Mouse (Mus musculus): ENCODE measurements at regions not wholly inside any gene's neighbourhood (a gene's known extent, or its start where the extent isn't known, plus 50 kb on each side); places are given as distances from the start of the nearest gene placed in this dataset.

GRCm38 (mm10) chr5:64599865-64600288 lies 203.3 kb upstream of the Klf3 start:
- H3K4me3 ChIP-seq (ENCODE audit: low read depth, low read length) = no peak overlapping the region
- no peak overlapping the region for H3K27ac ChIP-seq (ENCODE audit: low read length)
- H3K9ac ChIP-seq (ENCODE audit: low read depth, low read length) = no peak overlapping the region

GRCm38 (mm10) chr5:64600392-64600791 lies 202.8 kb upstream of the Klf3 start:
- Histone ChIP-seq H3K4me3 (ENCODE audit: low read depth, low read length) (no peak overlapping the region), H3K27ac (ENCODE audit: low read length) (no peak overlapping the region), H3K4me2 (ENCODE audit: low read length) (no peak overlapping the region), H3K9me3 (replicated peaks; ENCODE audit: control insufficient read depth, low read length, poor library complexity, severe bottlenecking) (no peaks in the 10 kb centered on the region), H3K36me3 (ENCODE audit: control insufficient read depth, insufficient read depth, low read length) (no peaks in the 10 kb centered on the region), H3K9ac (ENCODE audit: low read depth, low read length) (no peak overlapping the region), H3K4me1 (ENCODE audit: control insufficient read depth, insufficient read depth, low read length) (no peaks in the 10 kb centered on the region), H3K27me3 (ENCODE audit: control insufficient read depth, insufficient read depth, low read depth, low read length) (no peaks in the 10 kb centered on the region)
- WGBS = 67% methylated on average over 7 of the region's 7 CpGs
- ATAC-seq = no peak

More at GRCm38 (mm10) chr5:64599865-64600288, 203.3 kb upstream of the Klf3 start:
- peak overlapping the region; percentile 16; the same call in 1 of the 2 replicates for H3K4me2 ChIP-seq (ENCODE audit: low read length)
- no peaks in the 10 kb centered on the region for H3K36me3 ChIP-seq (ENCODE audit: control insufficient read depth, insufficient read depth, low read length)
- H3K27me3 ChIP-seq (ENCODE audit: control insufficient read depth, insufficient read depth, low read depth, low read length) = no peaks in the 10 kb centered on the region
- no peak for ATAC-seq
- H3K4me1 ChIP-seq (ENCODE audit: control insufficient read depth, insufficient read depth, low read length) = peaks cover 3% of the 10 kb centered on the region; the same call in 1 of the 2 replicates
- H3K9me3 ChIP-seq (replicated peaks; ENCODE audit: control insufficient read depth, low read length, poor library complexity, severe bottlenecking) = no peaks in the 10 kb centered on the region
- WGBS = 53% methylated on average over 13 of the region's 13 CpGs

DNA sequence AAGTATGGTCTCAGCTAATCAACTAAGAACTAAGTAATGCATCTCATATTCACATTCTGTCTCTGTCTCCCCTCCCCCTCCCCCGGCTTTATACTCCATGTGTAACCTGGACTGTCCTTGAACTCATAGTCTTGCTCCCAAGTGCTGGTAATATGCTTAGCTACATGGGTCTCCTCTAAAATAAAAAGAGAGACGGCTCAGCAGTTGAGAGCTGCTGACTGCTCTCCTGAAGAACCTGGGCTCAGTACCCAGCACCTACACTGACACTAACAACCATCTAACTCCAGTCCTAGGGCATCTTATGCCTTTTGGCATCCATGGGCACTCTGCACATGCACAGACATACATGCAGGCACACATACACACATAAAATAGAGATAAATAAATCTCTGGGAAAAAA lies 202.4 kb upstream of the Klf3 start:
- 76% methylated on average over 2 of the region's 2 CpGs for WGBS
- H3K4me2 ChIP-seq (ENCODE audit: low read length) = no peak overlapping the region
- no peaks in the 10 kb centered on the region for H3K27me3 ChIP-seq (ENCODE audit: control insufficient read depth, insufficient read depth, low read depth, low read length)
- H3K9me3 ChIP-seq (replicated peaks; ENCODE audit: control insufficient read depth, low read length, poor library complexity, severe bottlenecking) = no peaks in the 10 kb centered on the region
- no peaks in the 10 kb centered on the region for H3K4me1 ChIP-seq (ENCODE audit: control insufficient read depth, insufficient read depth, low read length)
- no peak overlapping the region for H3K4me3 ChIP-seq (ENCODE audit: low read depth, low read length)
- ATAC-seq = no peak
- no peaks in the 10 kb centered on the region for H3K36me3 ChIP-seq (ENCODE audit: control insufficient read depth, insufficient read depth, low read length)
- no peak overlapping the region for H3K9ac ChIP-seq (ENCODE audit: low read depth, low read length)
- no peak overlapping the region for H3K27ac ChIP-seq (ENCODE audit: low read length)

DNA sequence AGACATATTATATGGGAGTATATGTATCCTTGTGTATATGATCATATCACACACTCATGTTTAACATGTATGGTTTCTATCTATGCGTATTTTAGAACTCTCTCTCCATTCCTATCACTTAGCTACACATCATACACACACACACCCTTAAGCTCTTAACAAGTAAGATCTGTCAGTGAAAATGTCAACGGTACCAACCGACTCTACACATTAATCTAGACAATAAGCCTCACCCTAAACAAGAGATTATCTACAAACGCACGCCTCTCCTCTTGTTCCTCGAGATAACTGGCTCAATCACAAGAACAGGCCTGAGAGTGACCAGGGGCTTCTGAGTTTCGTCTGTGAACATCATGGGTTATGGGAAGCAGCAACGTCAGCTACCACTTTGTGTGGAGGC lies 201.9 kb upstream of the Klf3 start:
- Histone ChIP-seq H3K36me3 (ENCODE audit: control insufficient read depth, insufficient read depth, low read length) (no peaks in the 10 kb centered on the region), H3K4me3 (ENCODE audit: low read depth, low read length) (no peak overlapping the region), H3K27ac (ENCODE audit: low read length) (no peak overlapping the region), H3K4me2 (ENCODE audit: low read length) (no peak overlapping the region), H3K4me1 (ENCODE audit: control insufficient read depth, insufficient read depth, low read length) (no peaks in the 10 kb centered on the region), H3K9me3 (replicated peaks; ENCODE audit: control insufficient read depth, low read length, poor library complexity, severe bottlenecking) (no peaks in the 10 kb centered on the region), H3K9ac (ENCODE audit: low read depth, low read length) (no peak overlapping the region), H3K27me3 (ENCODE audit: control insufficient read depth, insufficient read depth, low read depth, low read length) (no peaks in the 10 kb centered on the region)
- ATAC-seq = no peak
- WGBS = 71% methylated on average over 8 of the region's 8 CpGs

GRCm38 (mm10) chr5:64601832-64602231 lies 201.4 kb upstream of the Klf3 start:
- Histone ChIP-seq H3K4me1 (ENCODE audit: control insufficient read depth, insufficient read depth, low read length) (no peaks in the 10 kb centered on the region), H3K9ac (ENCODE audit: low read depth, low read length) (no peak overlapping the region), H3K4me2 (ENCODE audit: low read length) (no peak overlapping the region), H3K36me3 (ENCODE audit: control insufficient read depth, insufficient read depth, low read length) (no peaks in the 10 kb centered on the region), H3K9me3 (replicated peaks; ENCODE audit: control insufficient read depth, low read length, poor library complexity, severe bottlenecking) (no peaks in the 10 kb centered on the region), H3K4me3 (ENCODE audit: low read depth, low read length) (no peak overlapping the region), H3K27ac (ENCODE audit: low read length) (no peak overlapping the region), H3K27me3 (ENCODE audit: control insufficient read depth, insufficient read depth, low read depth, low read length) (no peaks in the 10 kb centered on the region)
- ATAC-seq = no peak
- 92% methylated on average over 5 of the region's 5 CpGs for WGBS

DNA sequence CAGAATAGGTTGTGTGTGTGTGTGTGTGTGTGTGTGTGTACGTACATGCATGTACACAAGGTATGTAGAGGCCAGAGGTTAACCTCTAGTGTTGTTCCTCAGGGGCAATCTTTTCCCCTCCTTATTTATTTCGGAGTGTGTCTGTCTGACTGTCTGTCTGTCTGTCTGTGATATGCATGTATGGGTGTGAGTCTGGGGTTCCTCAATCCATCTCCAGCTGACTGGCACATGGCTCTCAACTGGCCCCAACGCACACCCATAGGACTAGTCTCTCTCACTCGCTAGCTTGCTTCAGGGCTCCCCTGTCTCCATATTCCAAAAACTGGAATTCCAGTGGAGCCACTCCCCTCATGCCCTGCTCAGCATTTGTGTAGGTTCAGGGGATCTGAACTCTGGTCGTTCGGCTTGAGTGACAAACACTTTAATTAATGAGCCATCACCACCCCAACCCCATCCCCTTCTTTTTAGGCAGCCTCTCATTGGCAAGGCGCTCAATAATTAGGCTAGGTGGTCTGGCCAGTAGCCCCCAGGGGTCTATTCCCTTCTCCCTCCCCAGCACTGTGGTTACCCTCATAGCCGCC lies 200.7 kb upstream of the Klf3 start:
- no peak overlapping the region for H3K4me2 ChIP-seq (ENCODE audit: low read length)
- no peaks in the 10 kb centered on the region for H3K9me3 ChIP-seq (replicated peaks; ENCODE audit: control insufficient read depth, low read length, poor library complexity, severe bottlenecking)
- H3K4me3 ChIP-seq (ENCODE audit: low read depth, low read length) = no peak overlapping the region
- no peak for ATAC-seq
- H3K36me3 ChIP-seq (ENCODE audit: control insufficient read depth, insufficient read depth, low read length) = no peaks in the 10 kb centered on the region
- H3K27me3 ChIP-seq (ENCODE audit: control insufficient read depth, insufficient read depth, low read depth, low read length) = no peaks in the 10 kb centered on the region
- H3K27ac ChIP-seq (ENCODE audit: low read length) = no peak overlapping the region
- H3K4me1 ChIP-seq (ENCODE audit: control insufficient read depth, insufficient read depth, low read length) = no peaks in the 10 kb centered on the region
- no peak overlapping the region for H3K9ac ChIP-seq (ENCODE audit: low read depth, low read length)
- 92% methylated on average over 8 of the region's 8 CpGs for WGBS

DNA sequence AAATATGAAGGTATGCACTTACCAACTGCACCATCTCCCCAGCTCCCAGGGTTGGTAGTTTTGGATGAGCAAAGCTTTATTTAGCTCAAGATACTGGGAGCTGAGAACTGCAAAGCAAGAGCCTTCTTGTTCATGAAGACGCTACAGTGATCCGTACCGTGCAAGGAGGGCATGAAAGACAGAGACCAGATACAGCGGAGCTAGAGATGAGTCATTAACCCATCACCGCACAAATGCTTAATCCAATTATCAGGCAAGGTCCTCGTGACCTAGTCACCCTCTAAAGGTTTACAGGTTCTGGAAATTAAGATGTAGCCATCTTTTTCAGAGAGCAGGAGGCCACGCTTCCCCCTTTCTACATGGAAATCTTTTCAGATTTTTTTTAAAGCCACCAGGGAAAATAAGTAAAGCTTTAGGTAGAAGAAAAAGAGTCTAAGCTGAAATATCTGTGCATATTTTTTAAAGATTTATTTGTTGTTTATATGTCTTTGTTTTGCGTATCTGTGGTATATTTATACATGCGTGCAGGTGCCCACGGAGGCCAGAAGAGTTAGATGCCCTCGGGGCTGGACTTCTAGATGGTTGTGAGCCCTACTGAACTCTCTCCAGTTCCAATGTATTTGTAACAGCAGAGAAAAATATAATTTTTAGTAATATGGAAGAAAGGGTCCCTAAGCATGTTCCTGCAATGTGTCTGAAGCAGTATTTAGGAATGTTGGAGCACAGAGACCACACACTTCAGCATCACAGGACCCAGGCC lies 200.0 kb upstream of the Klf3 start:
- no peak for ATAC-seq
- no peak overlapping the region for H3K4me2 ChIP-seq (ENCODE audit: low read length)
- no peak overlapping the region for H3K9ac ChIP-seq (ENCODE audit: low read depth, low read length)
- H3K4me1 ChIP-seq (ENCODE audit: control insufficient read depth, insufficient read depth, low read length) = no peaks in the 10 kb centered on the region
- H3K27me3 ChIP-seq (ENCODE audit: control insufficient read depth, insufficient read depth, low read depth, low read length) = no peaks in the 10 kb centered on the region
- H3K9me3 ChIP-seq (replicated peaks; ENCODE audit: control insufficient read depth, low read length, poor library complexity, severe bottlenecking) = no peaks in the 10 kb centered on the region
- no peaks in the 10 kb centered on the region for H3K36me3 ChIP-seq (ENCODE audit: control insufficient read depth, insufficient read depth, low read length)
- no peak overlapping the region for H3K27ac ChIP-seq (ENCODE audit: low read length)
- WGBS = 75% methylated on average over 11 of the region's 11 CpGs
- H3K4me3 ChIP-seq (ENCODE audit: low read depth, low read length) = no peak overlapping the region

GRCm38 (mm10) chr5:64605171-64605570 lies 198.0 kb upstream of the Klf3 start:
- no peak overlapping the region for H3K4me2 ChIP-seq (ENCODE audit: low read length)
- no peak overlapping the region for H3K4me3 ChIP-seq (ENCODE audit: low read depth, low read length)
- H3K27ac ChIP-seq (ENCODE audit: low read length) = no peak overlapping the region
- no peaks in the 10 kb centered on the region for H3K4me1 ChIP-seq (ENCODE audit: control insufficient read depth, insufficient read depth, low read length)
- no peaks in the 10 kb centered on the region for H3K9me3 ChIP-seq (replicated peaks; ENCODE audit: control insufficient read depth, low read length, poor library complexity, severe bottlenecking)
- H3K9ac ChIP-seq (ENCODE audit: low read depth, low read length) = no peak overlapping the region
- no peak for ATAC-seq
- H3K27me3 ChIP-seq (ENCODE audit: control insufficient read depth, insufficient read depth, low read depth, low read length) = no peaks in the 10 kb centered on the region
- H3K36me3 ChIP-seq (ENCODE audit: control insufficient read depth, insufficient read depth, low read length) = no peaks in the 10 kb centered on the region

GRCm38 (mm10) chr5:64605991-64606390 lies 197.2 kb upstream of the Klf3 start:
- Histone ChIP-seq H3K27me3 (ENCODE audit: control insufficient read depth, insufficient read depth, low read depth, low read length) (no peaks in the 10 kb centered on the region), H3K4me3 (ENCODE audit: low read depth, low read length) (no peak overlapping the region), H3K4me1 (ENCODE audit: control insufficient read depth, insufficient read depth, low read length) (peaks cover 7% of the 10 kb centered on the region; the same call in 1 of the 2 replicates), H3K27ac (ENCODE audit: low read length) (no peak overlapping the region), H3K9ac (ENCODE audit: low read depth, low read length) (no peak overlapping the region), H3K9me3 (replicated peaks; ENCODE audit: control insufficient read depth, low read length, poor library complexity, severe bottlenecking) (no peaks in the 10 kb centered on the region), H3K36me3 (ENCODE audit: control insufficient read depth, insufficient read depth, low read length) (no peaks in the 10 kb centered on the region), H3K4me2 (ENCODE audit: low read length) (no peak overlapping the region)
- WGBS = 75% methylated on average over 5 of the region's 5 CpGs
- ATAC-seq = no peak
